In the genomic region with DNA sequence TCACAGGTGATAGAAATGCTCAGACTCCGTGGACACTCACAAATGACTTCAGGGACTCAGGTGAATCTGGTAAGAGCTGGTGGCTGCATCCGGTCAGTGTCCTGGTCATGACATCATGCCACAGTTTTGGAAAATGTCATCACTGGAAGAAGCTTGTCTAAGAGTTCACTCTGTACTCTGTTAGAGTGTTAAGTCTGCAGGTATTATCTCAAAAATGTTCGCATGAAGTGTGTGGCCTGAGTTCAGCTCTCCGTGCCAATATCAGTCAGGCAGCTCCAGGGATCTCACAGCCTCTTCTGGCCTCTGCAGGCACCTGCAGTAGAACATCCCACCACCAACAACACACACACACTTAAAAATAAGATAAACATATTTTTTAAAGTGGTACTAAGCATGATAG, we compare ENCODE assay signal across 16 mouse cellular contexts. TPM values are rescaled to one million over a fixed set of nuclear protein-coding genes. Genes with fewer than 3 reads are reported as not detected.
A peak's percentile ranks its signal among the peaks of the same experiment; 100 is the strongest.
DNase-seq lines count a peak whose midpoint lies in the region; ATAC-seq lines count a peak whose summit lies in the region.
"Had no signal": no experiment of that assay in that cellular context is flagged by ENCODE, and none has a peak within 500 bp of the region (broad histone marks: within the 10 kb centered on the region; RNA-seq: fewer than 3 reads in every experiment).

No protein-coding gene starts in this region.

- peaks cover 9% of the 10 kb centered on the region; the same call in 1 of the 2 replicates for H3K27me3 ChIP-seq in heart, embryonic 12.5 days (replicated peaks)
- no peaks in the 10 kb centered on the region for H3K27me3 ChIP-seq in hindbrain, embryonic 15.5 days
- H3K27me3 ChIP-seq in hindbrain, embryonic 14.5 days (ENCODE audit: control insufficient read depth, insufficient read depth, low read length), result no peaks in the 10 kb centered on the region
- H3K27me3 ChIP-seq in forebrain, embryonic 15.5 days, result no peaks in the 10 kb centered on the region
- H3K27me3 ChIP-seq in heart, embryonic 16.5 days (ENCODE audit: control insufficient read depth, insufficient read depth, low read length), result no peaks in the 10 kb centered on the region; the same call in 1 of the 2 replicates
- H3K27me3 ChIP-seq: CH12.LX had no signal

- peak; percentile 93 for DNase-seq in heart, adult 11 months
- DNase-seq in hindbrain, embryonic 14.5 days (ENCODE audit: low spot score), result no peak
- no peak for DNase-seq in cerebellum, postnatal 25 days
- DNase-seq: adrenal gland, postnatal 14 days; cerebellum, adult 9-11 months; lung, postnatal 4 days; right cerebral cortex, postnatal 25 days had no signal

- ATAC-seq in heart, embryonic 12.5 days (ENCODE audit: insufficient number of reproducible peaks, low FRiP score), result no peak
- no peak for ATAC-seq in hindbrain, embryonic 15.5 days (ENCODE audit: low FRiP score, low read depth)
- ATAC-seq in hindbrain, embryonic 14.5 days (ENCODE audit: low FRiP score), result no peak
- ATAC-seq in forebrain, embryonic 15.5 days (replicated peaks), result no peak
- no peak for ATAC-seq in heart, embryonic 16.5 days (replicated peaks; ENCODE audit: extremely low read depth, insufficient read depth, low FRiP score)
- ATAC-seq: intestine, embryonic 16.5 days; liver, embryonic 12.5 days had no signal

- H3K4me1 ChIP-seq in heart, embryonic 12.5 days (replicated peaks), result peaks cover 50% of the 10 kb centered on the region
- H3K4me1 ChIP-seq in hindbrain, embryonic 15.5 days (replicated peaks), result peaks cover 49% of the 10 kb centered on the region
- H3K4me1 ChIP-seq in hindbrain, embryonic 14.5 days (replicated peaks; ENCODE audit: control insufficient read depth, insufficient read depth, low read length), result peaks cover 47% of the 10 kb centered on the region
- H3K4me1 ChIP-seq in forebrain, embryonic 15.5 days, result peaks cover 76% of the 10 kb centered on the region
- peaks cover 52% of the 10 kb centered on the region for H3K4me1 ChIP-seq in heart, embryonic 16.5 days (ENCODE audit: control insufficient read depth, insufficient read depth, low read length)

- 63% methylated on average over 4 of the region's 4 CpGs for WGBS in heart, embryonic 12.5 days
- WGBS in hindbrain, embryonic 15.5 days, result 79% methylated on average over 4 of the region's 4 CpGs
- 88% methylated on average over 4 of the region's 4 CpGs for WGBS in hindbrain, embryonic 14.5 days
- 87% methylated on average over 4 of the region's 4 CpGs for WGBS in forebrain, embryonic 15.5 days
- WGBS in heart, embryonic 16.5 days, result 49% methylated on average over 4 of the region's 4 CpGs

- H3K4me3 ChIP-seq in heart, embryonic 12.5 days, result no peak overlapping the region
- no peak overlapping the region for H3K4me3 ChIP-seq in hindbrain, embryonic 15.5 days
- H3K4me3 ChIP-seq in hindbrain, embryonic 14.5 days (replicated peaks; ENCODE audit: low read length), result no peak overlapping the region
- no peak overlapping the region for H3K4me3 ChIP-seq in forebrain, embryonic 15.5 days
- no peak overlapping the region for H3K4me3 ChIP-seq in heart, embryonic 16.5 days (ENCODE audit: low read length)
- H3K4me3 ChIP-seq: kidney, embryonic 15.5 days had no signal

- H3K4me2 ChIP-seq in heart, embryonic 12.5 days, result no peak overlapping the region
- no peak overlapping the region for H3K4me2 ChIP-seq in hindbrain, embryonic 15.5 days
- no peak overlapping the region for H3K4me2 ChIP-seq in hindbrain, embryonic 14.5 days (replicated peaks)
- no peak overlapping the region for H3K4me2 ChIP-seq in forebrain, embryonic 15.5 days (replicated peaks)
- H3K4me2 ChIP-seq in heart, embryonic 16.5 days (ENCODE audit: low read depth, low read length), result no peak overlapping the region
- H3K4me2 ChIP-seq: kidney, embryonic 15.5 days; lung, embryonic 14.5 days had no signal

- H3K9ac ChIP-seq in heart, embryonic 12.5 days, result no peak overlapping the region
- no peak overlapping the region for H3K9ac ChIP-seq in hindbrain, embryonic 15.5 days
- H3K9ac ChIP-seq in hindbrain, embryonic 14.5 days, result no peak overlapping the region
- H3K9ac ChIP-seq in forebrain, embryonic 15.5 days (replicated peaks), result no peak overlapping the region
- no peak overlapping the region for H3K9ac ChIP-seq in heart, embryonic 16.5 days (ENCODE audit: low read length)
- H3K9ac ChIP-seq: kidney, embryonic 15.5 days; liver, embryonic 12.5 days; lung, embryonic 14.5 days had no signal

- no peak overlapping the region for H3K27ac ChIP-seq in heart, embryonic 12.5 days (ENCODE audit: poor library complexity, severe bottlenecking)
- peak overlapping the region; percentile 47; the same call in 1 of the 2 replicates for H3K27ac ChIP-seq in hindbrain, embryonic 15.5 days (replicated peaks)
- no peak overlapping the region for H3K27ac ChIP-seq in hindbrain, embryonic 14.5 days
- peak overlapping the region; percentile 89 for H3K27ac ChIP-seq in forebrain, embryonic 15.5 days (replicated peaks)
- H3K27ac ChIP-seq in heart, embryonic 16.5 days (ENCODE audit: low read length), result peak overlapping the region; percentile 75
- H3K27ac ChIP-seq: kidney, embryonic 15.5 days; liver, embryonic 12.5 days had no signal

- no peaks in the 10 kb centered on the region for H3K9me3 ChIP-seq in heart, embryonic 12.5 days (replicated peaks)
- no peaks in the 10 kb centered on the region for H3K9me3 ChIP-seq in hindbrain, embryonic 15.5 days
- no peaks in the 10 kb centered on the region for H3K9me3 ChIP-seq in hindbrain, embryonic 14.5 days (ENCODE audit: control insufficient read depth, low read length)
- no peaks in the 10 kb centered on the region for H3K9me3 ChIP-seq in forebrain, embryonic 15.5 days
- H3K9me3 ChIP-seq in heart, embryonic 16.5 days (replicated peaks; ENCODE audit: control insufficient read depth, low read length), result no peaks in the 10 kb centered on the region
- H3K9me3 ChIP-seq: kidney, embryonic 15.5 days; liver, embryonic 12.5 days had no signal

- H3K36me3 ChIP-seq in heart, embryonic 12.5 days, result no peaks in the 10 kb centered on the region
- H3K36me3 ChIP-seq in hindbrain, embryonic 15.5 days, result no peaks in the 10 kb centered on the region
- no peaks in the 10 kb centered on the region for H3K36me3 ChIP-seq in hindbrain, embryonic 14.5 days (replicated peaks; ENCODE audit: control insufficient read depth, insufficient read depth)
- H3K36me3 ChIP-seq in forebrain, embryonic 15.5 days, result no peaks in the 10 kb centered on the region
- no peaks in the 10 kb centered on the region for H3K36me3 ChIP-seq in heart, embryonic 16.5 days (ENCODE audit: control insufficient read depth, insufficient read depth)
- H3K36me3 ChIP-seq: kidney, embryonic 15.5 days; liver, embryonic 12.5 days had no signal

RNA-seq across cellular contexts. Expression of gene Aldh1b1, which starts 36.2 kb away (rescaled TPM):
- polyA plus RNA-seq in heart, embryonic 12.5 days (2016; fragmentation: Nextera tagmentation; extraction: Ambion mirVana), result 104 and 107 TPM in 2 replicates
- polyA plus RNA-seq in hindbrain, embryonic 15.5 days (2015; fragmentation: Nextera tagmentation; extraction: Ambion mirVana), result 17.9 and 19.9 TPM in 2 replicates
- polyA plus RNA-seq in hindbrain, embryonic 14.5 days (2014; fragmentation: Nextera tagmentation; extraction: Ambion mirVana), result 9.6 and 10.8 TPM in 2 replicates
- polyA plus RNA-seq in forebrain, embryonic 15.5 days (2015; fragmentation: Nextera tagmentation; extraction: Ambion mirVana), result 25.7 and 27.4 TPM in 2 replicates
- 173 and 184 TPM in 2 replicates for polyA plus RNA-seq in heart, embryonic 16.5 days (2015; fragmentation: Nextera tagmentation; extraction: Ambion mirVana)

Comparison
In these comparisons a context has a peak if more than half of its experiments do, and no peak if none do; other contexts are left out.
1. H3K27ac ChIP-seq: peak in hindbrain, embryonic 15.5 days (single experiment), forebrain, embryonic 15.5 days (single experiment) and heart, embryonic 16.5 days (single experiment); none in heart, embryonic 12.5 days (single experiment) and hindbrain, embryonic 14.5 days (single experiment).